Mouse (Mus musculus) C2C12 (cell line): ENCODE measurements around the gene Olfr1357.

ENCODE experiments used
- CEBPB ChIP-seq: IDR thresholded peaks from one replicate; pipeline ENCODE4 v1.6.1; 2011; ENCODE audit warnings: low read depth, mild to moderate bottlenecking, control low read depth, moderate library complexity
- CTCF ChIP-seq: IDR thresholded peaks from one replicate; pipeline ENCODE4 v1.5.1; 2011; ENCODE audit not compliant: control insufficient read depth, insufficient read depth, insufficient read length
- MAX ChIP-seq: IDR thresholded peaks from one replicate; pipeline ENCODE4 v1.6.1; 2011; ENCODE audit warnings: mild to moderate bottlenecking, control low read depth
- MYOG ChIP-seq: IDR thresholded peaks from one replicate; pipeline ENCODE4 v1.6.1; 2011; ENCODE audit not compliant: control insufficient read depth, insufficient read length; ENCODE audit errors: extremely low read depth
- USF1 ChIP-seq: IDR thresholded peaks from one replicate; pipeline ENCODE4 v1.6.1; 2011; ENCODE audit warnings: low read depth, mild to moderate bottlenecking, control low read depth, moderate library complexity

- TF ChIP-seq CTCF (no peak), MAX (no peak), USF1 (no peak), MYOG (no peak), CEBPB (no peak)
Observed at GRCm38 (mm10) chr10:78583347-78583746, 34.5 kb downstream of the Olfr1357 start.
